Mouse (Mus musculus) E14TG2a.4 (cell line): ENCODE measurements at regions not wholly inside any gene's neighbourhood (a gene's known extent, or its start where the extent isn't known, plus 50 kb on each side); places are given as distances from the start of the nearest gene placed in this dataset.

Experiments
- CTCF ChIP-seq: conservative IDR thresholded peaks from 2 replicates; pipeline ENCODE4 v1.5.1; 2014; ENCODE audit warnings: low read length
- POU5F1 ChIP-seq: IDR thresholded peaks from 2 replicates; pipeline ENCODE4 v1.6.1; 2014; ENCODE audit warnings: low read length, borderline replicate concordance

- no peak for TF ChIP-seq CTCF
- no peak for TF ChIP-seq POU5F1
These were observed 176.4 kb downstream of the Ackr3 start for GRCm38 (mm10) chr1:90380034-90380705.
